Mouse (Mus musculus): Measurements from ENCODE around the gene Egf.

- TF ChIP-seq EP300 (optimal IDR thresholded peaks at IDR 0.05): no peak
- peak; percentile 26; the same call in 1 of the 2 replicates for TF ChIP-seq CTCF (IDR thresholded peaks at IDR 0.05; ENCODE audit: low read depth)
Measured at GRCm38 (mm10) chr3:129782746-129783145, 27.6 kb upstream of the Egf start.
